Mouse (Mus musculus) right cerebral cortex, adult 2 months (tissue): ENCODE data around the gene Gm5941.
"Not testable (repeated sequence)": the region's sequence is repeated elsewhere in the genome, so short reads cannot be mapped to it uniquely, and the experiment has no call there.

Source experiments
- DNase-seq, 2 experiments: peaks; one replicate each; pipeline ENCODE4 v3.0.0; 2021 to 2022; ENCODE audit warnings: low spot score in 2 of 2

Gm5941 gene

DNA sequence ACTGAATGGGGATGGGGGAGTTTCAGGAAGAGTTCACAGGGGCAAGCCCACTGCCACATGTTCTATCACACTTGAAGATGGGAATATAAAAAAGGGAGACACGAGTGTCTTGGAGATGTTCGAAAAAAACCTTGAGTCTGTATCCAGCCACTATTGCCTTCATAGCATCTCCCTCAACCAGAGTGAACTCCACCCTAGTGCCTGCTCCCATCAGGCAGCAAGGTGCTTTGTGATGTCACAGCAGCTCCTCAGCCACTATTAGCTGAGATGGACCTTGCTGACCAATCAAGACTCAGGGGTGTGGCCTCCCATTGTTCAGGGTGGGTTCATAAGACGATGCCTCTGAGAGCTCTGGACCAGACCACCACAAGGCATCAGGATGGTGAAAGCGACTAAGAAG is at the start of gene Gm5941:
Gene Gm5941 (plus strand): TSS at position 301 of the 400 bp plus-strand sequence.
- DNase-seq: not testable (repeated sequence)

DNA sequence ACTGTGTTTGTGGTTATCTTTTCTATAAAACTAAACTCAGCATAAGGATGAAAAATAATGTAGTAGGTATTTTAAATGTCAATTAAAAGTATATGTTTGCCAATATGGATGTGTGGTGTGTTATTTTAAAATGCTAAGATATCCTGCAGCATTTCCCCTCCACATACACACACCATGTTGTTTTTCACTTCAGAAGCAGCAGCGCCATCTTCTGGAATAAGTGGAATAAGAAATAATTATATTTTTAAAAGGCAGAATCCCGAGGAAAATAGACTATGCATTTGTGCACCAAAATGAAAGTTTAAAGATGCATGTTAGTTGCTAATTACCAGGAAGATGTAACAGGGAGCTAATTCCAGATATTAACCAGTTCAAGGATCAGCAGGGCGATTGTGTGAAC is 29.3 kb upstream of the Gm5941 start:
- no peak for DNase-seq

DNA sequence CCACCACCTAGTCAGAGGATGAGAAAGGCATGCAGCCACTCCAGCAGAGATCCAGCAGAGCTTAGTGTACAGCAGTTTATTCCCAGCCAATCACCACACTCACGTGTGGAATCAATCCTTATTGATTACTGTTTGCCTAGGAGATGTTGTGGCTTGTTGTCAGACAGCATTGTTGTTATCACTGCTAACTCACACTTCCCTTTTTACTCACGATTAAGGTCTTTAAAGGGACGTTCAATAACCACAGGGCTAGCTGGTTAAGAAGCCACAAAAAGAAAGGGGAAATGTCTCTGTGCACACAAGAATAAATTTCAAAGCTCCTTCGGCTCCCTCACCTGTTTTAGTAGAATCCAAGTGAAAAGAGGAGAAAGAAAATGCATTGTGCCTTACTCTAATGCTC is 25.0 kb upstream of the Gm5941 start:
- DNase-seq: no peak

DNA sequence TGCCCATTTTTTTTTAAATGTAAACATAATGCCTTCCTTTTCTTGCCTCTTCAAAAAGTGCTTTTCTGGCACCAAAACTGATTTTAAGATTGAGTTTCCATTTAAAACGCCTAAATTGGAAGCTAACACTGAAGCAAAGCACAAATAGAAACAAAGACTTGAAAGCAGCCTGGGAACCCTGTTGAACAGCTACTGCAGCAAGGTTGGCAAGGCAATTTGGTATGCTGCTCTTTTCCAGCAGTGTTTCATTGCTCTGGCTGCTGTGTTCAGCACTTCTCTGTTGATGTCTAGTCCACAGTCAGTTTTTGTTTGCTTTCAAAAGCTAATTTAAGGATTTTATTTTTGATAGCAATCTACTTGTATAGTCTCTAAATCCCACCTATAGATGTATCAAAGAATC is 8.5 kb downstream of the Gm5941 start:
- no peak for DNase-seq

DNA sequence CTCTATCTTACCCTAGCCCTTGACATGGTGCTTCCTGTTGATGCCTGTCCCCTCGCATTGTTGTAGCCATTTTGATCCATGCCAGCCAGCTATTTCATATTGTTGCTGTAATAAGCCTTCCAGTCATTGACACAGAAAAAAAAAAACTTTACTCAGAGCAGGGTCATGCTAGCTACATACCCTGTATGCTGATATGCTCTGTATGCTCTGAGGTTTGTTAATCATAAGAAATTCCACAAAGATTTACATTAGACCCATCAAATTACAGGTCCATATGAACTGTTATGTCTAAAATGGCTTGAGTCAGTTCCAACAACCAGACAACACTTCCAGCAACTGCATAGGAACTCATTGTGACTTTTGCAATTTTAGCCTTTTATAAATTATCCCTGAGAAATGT is 38.1 kb downstream of the Gm5941 start:
- DNase-seq: no peak
